In the genomic region with DNA sequence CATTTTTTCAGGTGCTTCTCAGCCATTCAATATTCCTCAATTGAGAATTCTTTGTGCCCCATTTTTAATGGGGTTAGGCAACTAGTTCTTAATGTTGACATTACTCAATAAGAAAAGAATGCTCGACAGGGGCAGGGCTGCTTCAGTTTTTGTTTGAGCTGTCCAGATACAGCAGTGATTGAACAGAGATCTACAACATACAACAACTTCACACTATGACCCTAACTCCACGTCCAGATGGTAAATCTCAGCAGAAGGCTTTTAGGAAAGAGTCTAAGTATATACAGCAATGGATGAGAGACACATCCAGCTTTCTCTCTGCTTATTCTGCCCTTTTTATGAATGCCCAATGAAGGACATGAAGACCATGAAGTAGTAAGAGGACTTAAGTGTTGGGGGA, we compare ENCODE assay signal across 19 mouse cellular contexts.
"Had no signal": no experiment of that assay in that cellular context is flagged by ENCODE, and none has a peak within 500 bp of the region (broad histone marks: within the 10 kb centered on the region; RNA-seq: fewer than 3 reads in every experiment).

No protein-coding gene starts in this region.

- H3K4me1 ChIP-seq: limb, embryonic 10.5 days; liver, embryonic 12.5 days; liver, embryonic 15.5 days; neural tube, embryonic 12.5 days; neural tube, embryonic 15.5 days had no signal

- H3K27ac ChIP-seq: kidney, postnatal 0 days; layer of hippocampus, adult 2 months; limb, embryonic 10.5 days; limb, embryonic 13.5 days; liver, embryonic 12.5 days; liver, embryonic 15.5 days; neural tube, embryonic 12.5 days; neural tube, embryonic 15.5 days had no signal

- DNase-seq: kidney, adult 2 months; kidney, postnatal 25 days; layer of hippocampus, adult 9-11 months; liver; midbrain, embryonic 14.5 days; right cerebral cortex, adult 18-20 months; right cerebral cortex, postnatal 14 days; right cerebral cortex, postnatal 4 days; thymus, postnatal 25 days had no signal

- H3K36me3 ChIP-seq: limb, embryonic 10.5 days; limb, embryonic 13.5 days; liver, embryonic 12.5 days; liver, embryonic 15.5 days; neural tube, embryonic 12.5 days; neural tube, embryonic 15.5 days had no signal

- H3K4me3 ChIP-seq: layer of hippocampus, adult 2 months; limb, embryonic 10.5 days; limb, embryonic 13.5 days; liver, embryonic 12.5 days; liver, embryonic 15.5 days; neural tube, embryonic 12.5 days; neural tube, embryonic 15.5 days had no signal

- H3K4me2 ChIP-seq: limb, embryonic 13.5 days; liver, embryonic 12.5 days; liver, embryonic 15.5 days; midbrain, embryonic 11.5 days; neural tube, embryonic 12.5 days; neural tube, embryonic 15.5 days had no signal

- H3K9ac ChIP-seq: limb, embryonic 13.5 days; liver, embryonic 12.5 days; liver, embryonic 15.5 days; neural tube, embryonic 12.5 days; neural tube, embryonic 15.5 days had no signal

- H3K9me3 ChIP-seq: limb, embryonic 10.5 days; limb, embryonic 13.5 days; liver, embryonic 12.5 days; liver, embryonic 15.5 days; neural tube, embryonic 12.5 days; neural tube, embryonic 15.5 days had no signal

- ATAC-seq: intestine, postnatal 0 days; liver, embryonic 12.5 days had no signal

- H3K27me3 ChIP-seq: limb, embryonic 13.5 days; liver, embryonic 12.5 days; liver, embryonic 15.5 days; neural tube, embryonic 12.5 days; neural tube, embryonic 15.5 days had no signal
